Mouse (Mus musculus) midbrain, embryonic 10.5 days (tissue): Measurements from ENCODE around the gene Defb48. TPM values are rescaled to one million over a fixed set of nuclear protein-coding genes. Genes with fewer than 3 reads are reported as not detected.

Source experiments
- polyA plus RNA-seq: library from polyadenylated mRNA; unstranded; fragments of >200 nt; fragmentation: Nextera tagmentation; extraction: Ambion mirVana; gene quantifications from 2 replicates; pipeline ENCODE4 v1.2.1, GENCODE M21; 2016

Defb48 gene
- polyA plus RNA-seq, 1 experiment from 2014 or later: not detected

Other genes starting within 250 kb of the Defb48 start
- 17.5 and 22.6 TPM in 2 replicates for gene Ints6, start 223.3 kb downstream of the Defb48 start, polyA plus RNA-seq
- gene Wdfy2, start 146.8 kb downstream of the Defb48 start, polyA plus RNA-seq: 14.8 and 15.5 TPM in 2 replicates
- not detected in 2 replicates for gene Defb47, start 13.6 kb upstream of the Defb48 start, polyA plus RNA-seq
- gene Defb43, start 27.3 kb upstream of the Defb48 start, polyA plus RNA-seq: not detected in 2 replicates
- gene Defb42, start 62.5 kb upstream of the Defb48 start, polyA plus RNA-seq: not detected in 2 replicates
- gene Defb30, start 65.5 kb upstream of the Defb48 start, polyA plus RNA-seq: not detected in 2 replicates